In genomic region chr8:8231308-8231985, GRCm38 (mm10) we compare ENCODE assay signal across 9 mouse cellular contexts.
DNase-seq lines count a peak whose midpoint lies in the region; TF ChIP-seq lines count a peak whose summit lies in the region.
"Had no signal": no experiment of that assay in that cellular context is flagged by ENCODE, and none has a peak within 500 bp of the region (broad histone marks: within the 10 kb centered on the region; RNA-seq: fewer than 3 reads in every experiment).

No protein-coding gene starts in this region.

- no peak for TF ChIP-seq POLR2A in brain, embryonic 14.5 days (IDR thresholded peaks at IDR 0.05; ENCODE audit: borderline replicate concordance, extremely low read depth, insufficient read depth, insufficient read length, poor library complexity, severe bottlenecking)

- TF ChIP-seq CTCF in brain, embryonic 14.5 days (IDR thresholded peaks at IDR 0.05; ENCODE audit: borderline replicate concordance, extremely low read depth, insufficient read depth, insufficient read length), result no peak

- intact Hi-C loops in gastrocnemius, postnatal 36 days (cut with DNase I), result no loop called here
- intact Hi-C loops in heart, postnatal 10 days (cut with DNase I), result no loop called here

- DNase-seq in layer of hippocampus, adult 18-20 months (ENCODE audit: low spot score in 2 of 2), result peak; percentile 8 to 36
- no peak for DNase-seq in layer of hippocampus, adult 9-11 months
- DNase-seq in brain, embryonic 14.5 days (ENCODE audit: low read depth), result peak; percentile 93
- peak; percentile 84 to 85 for DNase-seq in cerebellum, postnatal 14 days
- peak; percentile 34 for DNase-seq in lung, postnatal 10 days
- no peak for DNase-seq in gastrocnemius, postnatal 36 days
- no peak for DNase-seq in heart, postnatal 10 days
- no peak for DNase-seq in kidney, adult 18-20 months
- DNase-seq: kidney, adult 9 months had no signal

Comparison
In these comparisons a context has a peak if more than half of its experiments do, and no peak if none do; other contexts are left out.
1. DNase-seq: peak in layer of hippocampus, adult 18-20 months (2 of 2), brain, embryonic 14.5 days (single experiment), cerebellum, postnatal 14 days (2 of 2) and lung, postnatal 10 days (single experiment); none in layer of hippocampus, adult 9-11 months (single experiment), gastrocnemius, postnatal 36 days (0 of 2), heart, postnatal 10 days (0 of 2) and kidney, adult 18-20 months (single experiment).